Mouse (Mus musculus) yolk sac, embryonic 10.5 days (tissue): ENCODE measurements around the gene Ntrk2.

Experiments used
- DNase-seq: peaks from one replicate; pipeline ENCODE4 v3.0.0-alpha.2; 2017; ENCODE audit warnings: low spot score

Ntrk2 gene

DNA sequence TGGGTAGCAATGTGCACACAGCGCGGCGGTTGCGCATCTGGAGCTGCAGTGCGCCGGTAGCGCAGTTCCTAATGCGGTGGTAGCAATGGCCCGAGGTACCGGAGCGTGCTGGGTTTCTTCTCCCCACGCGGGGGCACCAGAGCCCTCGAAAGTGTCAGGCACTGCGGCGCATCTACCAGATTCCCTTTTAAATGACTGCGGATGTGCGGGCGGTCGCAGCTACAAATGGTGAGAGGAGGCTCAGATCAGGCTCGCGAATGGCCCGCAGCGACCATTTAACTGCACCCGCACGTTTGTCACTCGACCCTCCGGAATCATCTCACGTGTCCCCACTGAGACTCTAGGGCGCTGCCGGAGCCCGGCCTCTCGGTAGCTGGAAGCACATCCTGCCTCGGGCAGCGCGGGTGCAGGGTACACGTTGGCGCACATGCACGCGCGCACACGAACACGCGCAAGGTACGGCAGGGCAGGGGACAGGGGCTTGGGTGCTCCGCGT lies at the start of gene Ntrk2:
TSS of gene Ntrk2 (plus strand) at position 173 of the 496 bp plus-strand sequence.
- DNase-seq: peak; percentile 67

GRCm38 (mm10) chr13:58761003-58761630 lies 45.3 kb upstream of the Ntrk2 start:
- no peak for DNase-seq

- no peak for DNase-seq
Measured at GRCm38 (mm10) chr13:58768258-58768657, 38.1 kb upstream of the Ntrk2 start.

DNA sequence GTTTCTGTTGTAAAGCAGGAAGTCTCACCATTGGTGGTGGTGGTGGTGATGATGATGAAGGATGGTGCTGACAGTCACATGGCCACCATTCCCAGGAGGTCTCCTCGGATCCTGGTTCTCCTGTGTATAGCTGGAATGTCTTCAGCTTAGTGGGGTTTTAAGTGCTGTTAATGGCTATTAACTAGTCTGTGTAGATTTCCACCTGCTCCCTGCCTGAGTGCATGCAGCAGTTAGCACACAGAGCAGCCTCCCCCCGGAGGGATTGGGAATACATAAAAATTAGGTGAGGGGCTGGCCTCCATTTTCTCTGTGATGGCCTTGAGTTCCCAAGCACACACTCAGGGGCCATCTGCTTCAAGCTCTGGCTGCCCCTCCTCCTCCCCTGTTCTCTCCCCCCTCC lies 36.9 kb upstream of the Ntrk2 start:
- no peak for DNase-seq

GRCm38 (mm10) chr13:58779261-58779660 lies 27.1 kb upstream of the Ntrk2 start:
- DNase-seq: no peak

- DNase-seq: no peak
Measured at GRCm38 (mm10) chr13:58786476-58786875, 19.9 kb upstream of the Ntrk2 start.

DNA sequence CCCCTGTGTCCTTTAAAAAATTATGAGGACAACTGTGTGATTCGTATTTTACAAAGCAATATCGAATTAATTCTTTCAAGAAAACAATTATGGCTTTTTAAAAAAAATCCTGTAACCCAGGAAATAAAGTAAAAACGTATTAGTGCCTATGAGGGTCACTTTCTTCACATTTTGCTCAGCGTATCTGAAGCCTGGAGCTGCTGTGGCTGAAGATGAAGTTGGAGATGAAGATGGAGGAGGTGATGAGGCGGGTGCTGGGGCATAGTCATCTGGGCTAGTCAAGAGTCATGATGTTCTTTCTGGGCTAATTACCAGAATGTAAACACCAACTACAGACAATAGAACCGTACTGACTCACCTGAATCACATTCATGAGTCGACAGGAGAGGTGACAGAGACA lies 15.6 kb upstream of the Ntrk2 start:
- DNase-seq: no peak

DNA sequence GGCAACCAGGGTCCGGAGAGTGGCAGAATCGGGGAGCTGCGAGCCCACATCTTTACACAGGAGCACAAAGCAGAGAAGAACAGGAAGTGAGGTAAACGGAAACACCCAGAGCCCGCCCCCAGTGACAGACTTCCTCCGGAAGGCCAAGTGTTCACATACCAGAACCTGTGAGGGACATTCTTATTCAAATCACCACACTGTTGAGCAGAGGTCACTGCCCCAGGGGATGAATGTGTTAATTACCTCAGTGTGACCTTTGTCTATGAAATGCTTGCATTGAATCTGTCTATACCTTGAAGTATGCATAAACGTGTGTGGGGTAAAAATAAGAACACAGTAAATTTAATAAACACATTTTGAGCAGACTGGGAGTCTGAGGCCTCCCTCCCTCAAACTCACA lies 9.0 kb upstream of the Ntrk2 start:
- no peak for DNase-seq

- DNase-seq: no peak
Measured at GRCm38 (mm10) chr13:58801291-58801690, 5.1 kb upstream of the Ntrk2 start.

GRCm38 (mm10) chr13:58803882-58804281 lies 2.5 kb upstream of the Ntrk2 start:
- DNase-seq: no peak

DNA sequence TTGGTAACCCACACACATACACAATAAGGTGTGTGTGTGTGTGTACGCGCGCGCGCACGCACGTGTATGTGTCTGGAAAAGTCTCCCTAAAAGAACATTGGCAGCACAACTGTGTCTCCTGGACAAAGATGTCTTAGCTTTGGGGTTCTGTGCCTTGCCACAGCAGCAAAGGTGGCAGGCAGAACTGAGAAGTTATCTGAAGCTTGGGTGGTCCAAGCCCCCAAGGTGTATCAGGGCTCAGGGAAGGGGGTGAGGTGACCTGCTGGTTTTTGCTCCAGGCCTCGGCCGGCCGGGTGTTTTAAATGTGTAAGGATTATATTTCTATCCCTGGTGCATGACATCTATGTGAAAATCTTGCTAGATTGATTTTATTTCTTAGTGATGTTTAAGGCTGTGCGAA lies 536 bp upstream of the Ntrk2 start:
- DNase-seq: no peak

DNA sequence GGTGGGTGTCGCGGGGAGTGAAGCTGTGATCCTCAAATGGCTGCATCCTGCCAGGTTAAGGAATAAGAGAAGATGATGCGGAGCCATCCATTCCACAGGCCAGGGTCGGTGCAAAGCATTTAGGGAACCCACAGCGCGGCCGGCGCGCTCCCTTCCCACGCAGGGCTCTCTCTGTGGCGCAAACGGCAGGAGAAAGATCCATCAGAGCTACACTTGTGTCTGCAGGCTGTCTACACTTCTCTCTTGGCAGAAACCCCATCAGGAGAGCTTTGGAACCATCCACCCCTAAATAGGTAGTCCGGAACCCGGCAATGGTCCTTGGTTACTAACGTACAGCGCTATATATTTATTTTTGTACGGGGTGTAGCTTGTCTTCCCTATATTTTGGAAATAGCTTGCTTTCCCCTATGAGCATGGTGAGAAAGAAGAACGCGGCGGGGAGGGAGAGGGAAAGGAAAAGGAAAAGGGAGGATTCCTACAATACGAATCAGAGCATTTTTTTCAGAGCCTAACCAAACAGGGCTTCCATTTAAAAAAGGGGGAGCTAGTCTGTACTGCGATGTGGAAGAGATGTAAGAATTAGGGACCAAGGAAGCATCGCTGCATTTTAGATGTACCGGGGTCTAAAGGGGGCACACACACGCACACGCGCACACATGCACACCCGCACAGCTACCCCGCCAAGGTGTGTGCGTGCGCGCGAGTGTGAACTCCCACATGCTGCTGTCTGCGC lies 693 bp downstream of the Ntrk2 start:
- no peak for DNase-seq

GRCm38 (mm10) chr13:58807629-58808363 lies 1.4 kb downstream of the Ntrk2 start:
- DNase-seq: peak; percentile 6

DNA sequence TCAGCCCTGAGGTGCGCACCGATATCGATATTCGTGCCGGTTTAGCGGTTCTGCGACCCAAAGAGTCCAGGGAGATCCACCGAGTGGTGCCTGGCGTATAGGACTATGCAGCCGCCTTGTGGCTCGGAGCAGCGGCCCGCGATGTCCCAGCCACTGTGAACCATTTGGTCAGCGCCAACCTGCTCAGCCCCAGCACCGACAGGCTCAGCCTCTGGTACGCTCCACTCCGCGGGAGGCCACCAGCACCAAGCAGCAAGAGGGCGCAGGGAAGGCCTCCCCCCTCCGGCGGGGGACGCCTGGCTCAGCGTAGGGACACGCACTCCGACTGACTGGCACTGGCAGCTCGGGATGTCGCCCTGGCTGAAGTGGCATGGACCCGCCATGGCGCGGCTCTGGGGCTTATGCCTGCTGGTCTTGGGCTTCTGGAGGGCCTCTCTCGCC lies 2.0 kb downstream of the Ntrk2 start:
- DNase-seq: peak; percentile 4

GRCm38 (mm10) chr13:58809930-58810329 lies 3.6 kb downstream of the Ntrk2 start:
- DNase-seq: no peak

- no peak for DNase-seq
Measured at GRCm38 (mm10) chr13:58824752-58825151, 18.4 kb downstream of the Ntrk2 start.

DNA sequence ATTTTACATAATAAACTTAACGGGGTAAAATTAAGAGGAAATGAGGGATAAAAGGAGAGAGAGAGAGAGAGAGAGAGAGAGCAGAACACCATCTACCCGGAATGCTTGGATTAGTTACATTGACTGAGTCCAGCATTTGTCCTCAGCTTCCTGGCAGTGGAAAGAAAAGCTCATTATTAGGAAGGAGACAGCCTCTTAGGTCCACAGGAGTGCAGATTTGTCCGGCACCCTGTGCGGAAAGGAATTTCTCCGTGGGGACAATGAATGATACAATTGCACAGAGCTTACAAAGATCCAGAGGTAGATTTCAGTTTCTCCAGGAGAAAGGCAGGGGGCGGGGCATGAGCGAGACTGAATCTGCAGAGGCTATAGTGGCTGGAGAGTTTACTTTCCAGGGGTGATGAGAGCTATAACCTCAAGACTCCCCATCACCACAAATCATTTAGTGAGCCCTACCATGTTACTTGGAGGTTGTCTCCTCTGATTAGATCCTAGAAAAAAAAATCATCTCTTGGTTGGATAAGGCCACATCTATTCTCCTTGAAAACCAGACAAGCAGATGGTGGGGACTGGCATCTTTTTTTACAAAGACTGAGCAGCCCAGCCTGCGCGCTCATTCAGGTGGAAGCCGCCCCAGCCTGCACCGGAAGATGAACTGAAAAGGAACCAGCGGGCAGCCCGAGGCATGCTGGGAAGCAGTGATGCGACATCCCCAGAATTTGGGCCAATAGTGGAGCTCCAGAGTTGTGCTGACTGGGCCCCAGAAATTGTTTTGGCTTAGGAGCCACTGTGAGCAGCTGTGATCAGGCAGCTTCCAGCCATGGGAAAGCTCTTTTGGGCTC lies 20.2 kb downstream of the Ntrk2 start:
- no peak for DNase-seq

DNA sequence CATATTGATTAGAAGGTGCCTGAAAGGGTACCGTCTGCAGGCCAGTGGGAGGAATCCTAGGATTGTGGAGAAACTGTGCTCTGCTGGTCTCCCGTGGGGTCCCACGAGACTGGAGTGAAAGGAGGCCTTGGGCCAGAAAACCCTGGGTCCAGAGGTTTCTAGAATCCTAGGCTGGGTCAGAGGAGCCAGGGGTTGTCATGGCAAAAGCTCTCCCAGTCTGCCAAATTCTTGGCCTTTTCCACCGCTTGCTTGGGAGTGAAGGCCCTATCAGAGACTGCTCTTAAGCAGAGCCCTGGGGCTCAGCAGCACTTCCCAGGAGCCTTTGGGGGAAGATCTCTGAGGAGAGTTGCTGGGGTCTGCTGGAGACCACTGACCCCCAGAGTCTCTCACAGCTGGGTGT lies 25.6 kb downstream of the Ntrk2 start:
- no peak for DNase-seq

GRCm38 (mm10) chr13:58834726-58835125 lies 28.4 kb downstream of the Ntrk2 start:
- DNase-seq: no peak

DNA sequence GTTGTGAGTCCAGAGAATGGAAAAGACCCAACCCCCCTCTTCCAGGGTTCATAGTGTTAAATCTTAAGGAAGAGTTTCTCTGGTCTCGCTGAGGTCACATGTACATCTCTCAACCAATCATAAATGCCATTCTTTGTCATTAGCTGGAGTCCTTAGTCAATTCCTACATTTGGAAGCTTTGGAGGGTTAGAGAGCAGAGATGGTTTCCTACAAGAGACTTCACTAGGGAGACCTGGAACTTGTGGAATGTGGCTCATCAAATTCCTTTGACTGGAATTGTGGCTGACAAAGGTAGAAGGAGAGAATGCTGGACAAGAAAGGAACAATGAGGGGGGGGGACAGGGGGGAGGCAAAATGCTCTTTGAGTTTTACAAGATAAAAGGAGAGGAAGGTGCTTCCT lies 30.5 kb downstream of the Ntrk2 start:
- DNase-seq: no peak

GRCm38 (mm10) chr13:58838110-58838509 lies 31.7 kb downstream of the Ntrk2 start:
- no peak for DNase-seq
